Comparison of ENCODE assay signal across 9 mouse cellular contexts in genomic region chr19:10469171-10469658, GRCm38 (mm10). TPM values are rescaled to one million over a fixed set of nuclear protein-coding genes. Genes with fewer than 3 reads are reported as not detected.
A peak's percentile ranks its signal among the peaks of the same experiment; 100 is the strongest.
DNase-seq lines count a peak whose midpoint lies in the region; ATAC-seq and TF ChIP-seq lines count a peak whose summit lies in the region.
"Had no signal": no experiment of that assay in that cellular context is flagged by ENCODE, and none has a peak within 500 bp of the region (broad histone marks: within the 10 kb centered on the region; RNA-seq: fewer than 3 reads in every experiment).

No protein-coding gene starts in this region.

- H3ac ChIP-seq in myocyte (ENCODE audit: control insufficient read depth, insufficient read length): no peak overlapping the region

- H3K9ac ChIP-seq in forebrain, embryonic 15.5 days (replicated peaks): no peak overlapping the region

- H3K27me3 ChIP-seq in myocyte (ENCODE audit: control insufficient read depth, insufficient read depth, insufficient read length): peaks cover 2% of the 10 kb centered on the region
- no peaks in the 10 kb centered on the region for H3K27me3 ChIP-seq in forebrain, embryonic 15.5 days

- ATAC-seq in forebrain, embryonic 15.5 days (replicated peaks): no peak

- no peaks in the 10 kb centered on the region for H3K79me2 ChIP-seq in myocyte (ENCODE audit: control insufficient read depth, insufficient read depth)

- no peak overlapping the region for H3K27ac ChIP-seq in forebrain, embryonic 15.5 days (replicated peaks)

- H3K36me3 ChIP-seq in myocyte (ENCODE audit: control insufficient read depth, insufficient read depth): no peaks in the 10 kb centered on the region
- no peaks in the 10 kb centered on the region for H3K36me3 ChIP-seq in forebrain, embryonic 15.5 days

- no peak overlapping the region for H3K4me3 ChIP-seq in myocyte
- no peak overlapping the region for H3K4me3 ChIP-seq in forebrain, embryonic 15.5 days

- no peaks in the 10 kb centered on the region for H3K9me3 ChIP-seq in forebrain, embryonic 15.5 days

- H3K4me2 ChIP-seq in myocyte (ENCODE audit: low read depth): no peak overlapping the region
- no peak overlapping the region for H3K4me2 ChIP-seq in forebrain, embryonic 15.5 days (replicated peaks)

- WGBS in forebrain, embryonic 15.5 days: 64% methylated on average over 8 of the region's 8 CpGs

- intact Hi-C loops in left cerebral cortex, postnatal 36 days (cut with DNase I): no loop called here
- intact Hi-C loops in left cerebral cortex, postnatal 4 days (cut with DNase I): no loop called here

- TF ChIP-seq POLR2A in myocyte (IDR thresholded peaks at IDR 0.05; ENCODE audit: insufficient read length, low read depth): no peak

- peak; percentile 28 to 61 for DNase-seq in heart, adult 18-20 months
- no peak for DNase-seq in heart, adult 11 months
- peak; percentile 29 to 42 for DNase-seq in left cerebral cortex, postnatal 36 days (ENCODE audit: low spot score in 2 of 2)
- DNase-seq in left cerebral cortex, postnatal 4 days: no peak
- DNase-seq in brain, adult 2 months (ENCODE audit: low read depth, low spot score): peak; percentile 74
- DNase-seq in thymus, postnatal 25 days: no peak
- DNase-seq: gastrocnemius, postnatal 36 days had no signal

- no peaks in the 10 kb centered on the region for H3K4me1 ChIP-seq in forebrain, embryonic 15.5 days

TF ChIP-seq in myocyte, 11 proteins besides CTCF, POLR2A, EP300 and RAD21:
- TF ChIP-seq REST (IDR thresholded peaks at IDR 0.05; ENCODE audit: insufficient read depth, insufficient read length): no peak
- TF ChIP-seq TCF3 (IDR thresholded peaks at IDR 0.05; ENCODE audit: insufficient read length, low read depth): peak; percentile 13
- TF ChIP-seq CEBPB (IDR thresholded peaks at IDR 0.05; ENCODE audit: insufficient read depth, poor library complexity, severe bottlenecking): no peak

RNA-seq across cellular contexts. Expression of gene Lrrc10b, which starts 11.9 kb away (rescaled TPM):
- 1 to 10 TPM; 1.7 to 5.7 TPM for total RNA-seq in heart, adult 18-20 months (2021)
- 10 to 100 TPM; 16.3 to 21.2 TPM for total RNA-seq in left cerebral cortex, postnatal 36 days (2021)
- 1 to 10 TPM; 3.7 to 5.0 TPM for total RNA-seq in left cerebral cortex, postnatal 4 days (2021)
- 1.3 TPM for polyA plus RNA-seq in myocyte (2012; fragmentation: generic; extraction: Trizol)
- polyA plus RNA-seq in forebrain, embryonic 15.5 days (2015; fragmentation: Nextera tagmentation; extraction: Ambion mirVana): 0.40 and 1.1 TPM in 2 replicates

RNA-seq across cellular contexts. Expression of gene Ppp1r32, which starts 13.5 kb away (rescaled TPM):
- total RNA-seq in heart, adult 18-20 months (2021): under 1 TPM in 1 of 2 experiments, not detected in 1; 0.49 TPM
- 1 to 10 TPM in 1 of 2 experiments, under 1 TPM in 1; 0.86 to 1.2 TPM for total RNA-seq in left cerebral cortex, postnatal 36 days (2021)
- 1 to 10 TPM in 1 of 2 experiments, under 1 TPM in 1; 0.87 to 1.9 TPM for total RNA-seq in left cerebral cortex, postnatal 4 days (2021)
- 0.11 TPM for polyA plus RNA-seq in myocyte (2012; fragmentation: generic; extraction: Trizol)
- 1.5 and 3.0 TPM in 2 replicates for polyA plus RNA-seq in forebrain, embryonic 15.5 days (2015; fragmentation: Nextera tagmentation; extraction: Ambion mirVana)

RNA-seq across cellular contexts. Expression of gene Cpsf7, which starts 55.9 kb away (rescaled TPM):
- total RNA-seq in heart, adult 18-20 months (2021): 10 to 100 TPM; 20.6 to 24.4 TPM
- total RNA-seq in left cerebral cortex, postnatal 36 days (2021): 10 to 100 TPM; 67.8 to 88.8 TPM
- 10 to 100 TPM; 86.5 to 90.9 TPM for total RNA-seq in left cerebral cortex, postnatal 4 days (2021)
- polyA plus RNA-seq in myocyte (2012; fragmentation: generic; extraction: Trizol): 23.4 TPM
- 51.6 and 52.6 TPM in 2 replicates for polyA plus RNA-seq in forebrain, embryonic 15.5 days (2015; fragmentation: Nextera tagmentation; extraction: Ambion mirVana)

RNA-seq across cellular contexts. Expression of gene Sdhaf2, which starts 56.7 kb away (rescaled TPM):
- total RNA-seq in heart, adult 18-20 months (2021): 10 to 100 TPM; 79.4 to 82.7 TPM
- total RNA-seq in left cerebral cortex, postnatal 36 days (2021): 10 to 100 TPM; 53.6 to 60.8 TPM
- 10 to 100 TPM; 40.8 to 42.5 TPM for total RNA-seq in left cerebral cortex, postnatal 4 days (2021)
- 36.3 TPM for polyA plus RNA-seq in myocyte (2012; fragmentation: generic; extraction: Trizol)
- 62.7 and 63.1 TPM in 2 replicates for polyA plus RNA-seq in forebrain, embryonic 15.5 days (2015; fragmentation: Nextera tagmentation; extraction: Ambion mirVana)

Comparison
In these comparisons a context has a peak if more than half of its experiments do, and no peak if none do; other contexts are left out.
1. DNase-seq: peak in heart, adult 18-20 months (2 of 2), left cerebral cortex, postnatal 36 days (2 of 2) and brain, adult 2 months (single experiment); none in heart, adult 11 months (single experiment), left cerebral cortex, postnatal 4 days (single experiment) and thymus, postnatal 25 days (single experiment).